Mouse (Mus musculus): ENCODE data around the gene Tsacc. TPM values are rescaled to one million over a fixed set of nuclear protein-coding genes. Genes with fewer than 3 reads are reported as not detected.

Gene Tsacc
- 13.7 TPM for polyA plus RNA-seq (2017; shearing (Covaris generic))

GRCm38 (mm10) chr3:88296561-88297318, at the start of gene Tsacc, which contains the start of gene Cct3:
Gene Tsacc (minus strand): TSS chr3:88296999.
Gene Cct3 (plus strand): TSS chr3:88297116.

GRCm38 (mm10) chr3:88336058-88337013, 39.5 kb upstream of the Tsacc start, which contains the start of the genes Tmem79 and Smg5:
Gene Tmem79 (minus strand): TSS chr3:88336148.
Gene Smg5 (plus strand): TSS chr3:88336260.

GRCm38 (mm10) chr3:88324951-88325405, 28.2 kb upstream of the Tsacc start, which contains the start of gene Glmp:
Gene Glmp (plus strand): TSS chr3:88325023.

GRCm38 (mm10) chr3:88287110-88287509, 9.7 kb downstream of the Tsacc start, which contains the start of gene Gm38392:
Gene Gm38392 (minus strand): TSS chr3:88287210.

GRCm38 (mm10) chr3:88254268-88254926, 42.4 kb downstream of the Tsacc start, which contains the start of gene Rhbg:
Gene Rhbg (minus strand): TSS chr3:88254709.

Other genes starting within 250 kb of the Tsacc start
- gene Naxe, start 238.5 kb downstream of the Tsacc start, polyA plus RNA-seq (2017; shearing (Covaris generic)): 102 TPM
- not detected for gene Ttc24, start 218.7 kb downstream of the Tsacc start, polyA plus RNA-seq (2017; shearing (Covaris generic))
- 0.84 TPM for gene Iqgap3, start 215.0 kb downstream of the Tsacc start, polyA plus RNA-seq (2017; shearing (Covaris generic))
- 22.5 TPM for gene Mef2d, start 154.6 kb downstream of the Tsacc start, polyA plus RNA-seq (2017; shearing (Covaris generic))
- gene Rhbg, start 42.3 kb downstream of the Tsacc start, polyA plus RNA-seq (2017; shearing (Covaris generic)): not detected
- gene Gm38392, start 9.8 kb downstream of the Tsacc start, polyA plus RNA-seq (2017; shearing (Covaris generic)): not detected
- 344 TPM for gene Cct3, start 117 bp upstream of the Tsacc start, polyA plus RNA-seq (2017; shearing (Covaris generic))
- 385 TPM for gene Glmp, start 28.0 kb upstream of the Tsacc start, polyA plus RNA-seq (2017; shearing (Covaris generic))
- 1.4 TPM for gene Tmem79, start 39.1 kb upstream of the Tsacc start, polyA plus RNA-seq (2017; shearing (Covaris generic))
- 47.8 TPM for gene Smg5, start 39.3 kb upstream of the Tsacc start, polyA plus RNA-seq (2017; shearing (Covaris generic))
- not detected for gene Paqr6, start 67.6 kb upstream of the Tsacc start, polyA plus RNA-seq (2017; shearing (Covaris generic))
- not detected for gene Bglap3, start 75.7 kb upstream of the Tsacc start, polyA plus RNA-seq (2017; shearing (Covaris generic))
- not detected for gene Bglap2, start 81.7 kb upstream of the Tsacc start, polyA plus RNA-seq (2017; shearing (Covaris generic))
- not detected for gene Bglap, start 87.5 kb upstream of the Tsacc start, polyA plus RNA-seq (2017; shearing (Covaris generic))
- gene Pmf1, start 113.3 kb upstream of the Tsacc start, polyA plus RNA-seq (2017; shearing (Covaris generic)): 44.0 TPM
- 25.6 TPM for gene Slc25a44, start 128.1 kb upstream of the Tsacc start, polyA plus RNA-seq (2017; shearing (Covaris generic))
- 80.1 TPM for gene Sema4a, start 164.2 kb upstream of the Tsacc start, polyA plus RNA-seq (2017; shearing (Covaris generic))
- 9.1 TPM for gene Lmna, start 213.0 kb upstream of the Tsacc start, polyA plus RNA-seq (2017; shearing (Covaris generic))
- gene Mex3a, start 235.4 kb upstream of the Tsacc start, polyA plus RNA-seq (2017; shearing (Covaris generic)): 0.32 TPM

Measured in CD4-positive, CD25-positive, alpha-beta regulatory T cell, adult 9 weeks (primary cell).